Mouse (Mus musculus) lung, embryonic 14.5 days (tissue): ENCODE measurements around the gene Atp1a2. TPM values are rescaled to one million over a fixed set of nuclear protein-coding genes. Genes with fewer than 3 reads are reported as not detected.

Experiments
- ATAC-seq: fragments of 200-750 bp; cut with Nextera tagmentation; 2 replicates; pipeline ENCODE4 v1.8.0; 2017; ENCODE audit warnings: mild to moderate bottlenecking, moderate TSS enrichment, moderate library complexity; ENCODE audit not compliant: insufficient read depth
- DNase-seq: peaks from one replicate; pipeline ENCODE4 v3.0.0-alpha.2; 2015
- H3K27ac ChIP-seq: fragments of 300-500 bp; sonication (generic); 2 replicates; pipeline ENCODE4 v1.5.1; 2014; ENCODE audit warnings: low read depth, mild to moderate bottlenecking, moderate library complexity
- H3K27me3 ChIP-seq: fragments of 300-500 bp; sonication (generic); 2 replicates; pipeline ENCODE4 v1.6.1; 2014; ENCODE audit warnings: low read length, control low read depth; ENCODE audit not compliant: insufficient read depth
- H3K36me3 ChIP-seq: fragments of 300-500 bp; sonication (generic); 2 replicates; pipeline ENCODE4 v1.6.1; 2014; ENCODE audit warnings: control low read depth; ENCODE audit not compliant: insufficient read depth
- H3K4me1 ChIP-seq: fragments of 300-500 bp; sonication (generic); 2 replicates; pipeline ENCODE4 v1.6.1; 2014; ENCODE audit warnings: antibody characterized with exemption, control low read depth; ENCODE audit not compliant: insufficient read depth
- H3K4me2 ChIP-seq: fragments of 300-500 bp; sonication (generic); 2 replicates; pipeline ENCODE4 v1.6.1; 2014; ENCODE audit warnings: mild to moderate bottlenecking
- H3K4me3 ChIP-seq: fragments of 300-500 bp; sonication (generic); 2 replicates; pipeline ENCODE4 v1.5.1; 2014; ENCODE audit warnings: low read depth, low read length
- H3K9ac ChIP-seq: fragments of 300-500 bp; sonication (generic); 2 replicates; pipeline ENCODE4 v1.6.1; 2014
- H3K9me3 ChIP-seq: fragments of 300-500 bp; sonication (generic); 2 replicates; pipeline ENCODE4 v1.6.1; 2016; ENCODE audit warnings: low read depth, low read length, control low read depth
- CTCF ChIP-seq: IDR thresholded peaks from 2 replicates; pipeline ENCODE4 v1.5.1; 2016; ENCODE audit warnings: antibody characterized with exemption, low read depth
- WGBS: fragments of 180-500 bp; shearing (Covaris S2); extraction: QIAGEN DNeasy Blood & Tissue Kit; methylation state at CpG from one replicate; pipeline ENCODE4 v1.1.7; 2014; 5-methylcytosine and 5-hydroxymethylcytosine counted together
- polyA plus RNA-seq: library from polyadenylated mRNA; unstranded; fragments of >200 nt; fragmentation: Nextera tagmentation; extraction: Ambion mirVana; gene quantifications from 2 replicates; pipeline ENCODE4 v1.2.1, GENCODE M21; 2014

Gene Atp1a2
- polyA plus RNA-seq: 1.3 and 1.4 TPM in 2 replicates

GRCm38 (mm10) chr1:172297611-172298537 is at the start of gene Atp1a2:
Atp1a2 (minus strand) TSS chr1:172298064.
- ATAC-seq (peak; percentile 79), DNase-seq (peak; percentile 83)
- H3K4me3 ChIP-seq: peak within 1 kb of the TSS; percentile 31
- H3K27ac ChIP-seq: peak within 1 kb of the TSS; percentile 61; the same call in 1 of the 2 replicates
- H3K9me3 ChIP-seq: no peaks in the 10 kb centered on the region
- H3K9ac ChIP-seq: peak within 1 kb of the TSS; percentile 38
- 4% methylated on average over 16 of the region's 16 CpGs for WGBS
- H3K27me3 ChIP-seq: no peaks in the 10 kb centered on the region
- no peak for TF ChIP-seq CTCF
- H3K4me2 ChIP-seq: peak within 1 kb of the TSS; percentile 52
- H3K36me3 ChIP-seq: no peaks in the 10 kb centered on the region
- peaks cover 15% of the 10 kb centered on the region for H3K4me1 ChIP-seq

- 78% methylated on average over 12 of the region's 12 CpGs for WGBS
Observed at GRCm38 (mm10) chr1:172347382-172347781, 49.5 kb upstream of the Atp1a2 start.

GRCm38 (mm10) chr1:172346707-172347106 is 48.8 kb upstream of the Atp1a2 start:
- Histone ChIP-seq H3K9ac (no peak overlapping the region), H3K36me3 (no peaks in the 10 kb centered on the region), H3K27ac (no peak overlapping the region), H3K4me1 (no peaks in the 10 kb centered on the region), H3K27me3 (peaks cover 22% of the 10 kb centered on the region; the same call in 1 of the 2 replicates), H3K9me3 (no peaks in the 10 kb centered on the region), H3K4me3 (no peak overlapping the region), H3K4me2 (no peak overlapping the region)
- 75% methylated on average over 10 of the region's 10 CpGs for WGBS
- ATAC-seq (no peak), DNase-seq (no peak)
- no peak for TF ChIP-seq CTCF

More at GRCm38 (mm10) chr1:172347382-172347781, 49.5 kb upstream of the Atp1a2 start:
- ATAC-seq: no peak
- H3K9ac ChIP-seq: no peak overlapping the region
- H3K4me2 ChIP-seq: no peak overlapping the region
- H3K4me3 ChIP-seq: no peak overlapping the region
- H3K27me3 ChIP-seq: peaks cover 16% of the 10 kb centered on the region; the same call in 1 of the 2 replicates
- no peaks in the 10 kb centered on the region for H3K4me1 ChIP-seq
- no peaks in the 10 kb centered on the region for H3K36me3 ChIP-seq
- TF ChIP-seq CTCF: no peak
- no peaks in the 10 kb centered on the region for H3K9me3 ChIP-seq
- DNase-seq: no peak
- H3K27ac ChIP-seq: no peak overlapping the region

- peak; percentile 21; the same call in 1 of the 2 replicates for ATAC-seq
- TF ChIP-seq CTCF: no peak
- DNase-seq: peak; percentile 29
- Histone ChIP-seq H3K9ac (no peak overlapping the region), H3K4me2 (0 out of 2 replicates have a peak overlapping the region, but pooled peaks have one; percentile 8), H3K9me3 (no peaks in the 10 kb centered on the region), H3K4me3 (no peak overlapping the region), H3K27ac (peak overlapping the region; percentile 42; the same call in 1 of the 2 replicates), H3K36me3 (no peaks in the 10 kb centered on the region), H3K27me3 (peaks cover 23% of the 10 kb centered on the region), H3K4me1 (no peaks in the 10 kb centered on the region; the same call in 1 of the 2 replicates)
- WGBS: 52% methylated on average over 7 of the region's 7 CpGs
Observed at GRCm38 (mm10) chr1:172344820-172345219, 47.0 kb upstream of the Atp1a2 start.

GRCm38 (mm10) chr1:172343914-172344313 is 46.0 kb upstream of the Atp1a2 start:
- H3K27ac ChIP-seq: no peak overlapping the region
- H3K9me3 ChIP-seq: no peaks in the 10 kb centered on the region
- no peak for TF ChIP-seq CTCF
- no peak overlapping the region for H3K4me3 ChIP-seq
- no peak overlapping the region for H3K4me2 ChIP-seq
- H3K27me3 ChIP-seq: peaks cover 27% of the 10 kb centered on the region
- no peaks in the 10 kb centered on the region; the same call in 1 of the 2 replicates for H3K4me1 ChIP-seq
- H3K36me3 ChIP-seq: no peaks in the 10 kb centered on the region
- DNase-seq (no peak), ATAC-seq (no peak)
- WGBS: 49% methylated on average over 3 of the region's 3 CpGs
- no peak overlapping the region for H3K9ac ChIP-seq

- Histone ChIP-seq H3K27me3 (peaks cover 27% of the 10 kb centered on the region), H3K27ac (no peak overlapping the region), H3K9ac (no peak overlapping the region), H3K4me2 (no peak overlapping the region), H3K9me3 (no peaks in the 10 kb centered on the region), H3K4me3 (no peak overlapping the region), H3K4me1 (no peaks in the 10 kb centered on the region; the same call in 1 of the 2 replicates), H3K36me3 (no peaks in the 10 kb centered on the region)
- TF ChIP-seq CTCF: no peak
- no peak for DNase-seq
- WGBS: 89% methylated on average over 3 of the region's 3 CpGs
- no peak for ATAC-seq
Observed at GRCm38 (mm10) chr1:172342729-172343128, 44.9 kb upstream of the Atp1a2 start.

- H3K9me3 ChIP-seq: no peaks in the 10 kb centered on the region
- H3K27ac ChIP-seq: no peak overlapping the region
- peaks cover 27% of the 10 kb centered on the region for H3K27me3 ChIP-seq
- H3K4me2 ChIP-seq: peak overlapping the region; percentile 64
- no peak for TF ChIP-seq CTCF
- H3K4me3 ChIP-seq: peak overlapping the region; percentile 33
- WGBS: 8% methylated on average over 10 of the region's 10 CpGs
- no peaks in the 10 kb centered on the region for H3K36me3 ChIP-seq
- ATAC-seq: no peak; the same call in 1 of the 2 replicates
- H3K4me1 ChIP-seq: no peaks in the 10 kb centered on the region; the same call in 1 of the 2 replicates
- DNase-seq: no peak
- no peak overlapping the region for H3K9ac ChIP-seq
Observed at GRCm38 (mm10) chr1:172341386-172341785, 43.5 kb upstream of the Atp1a2 start.
